Mouse (Mus musculus) cerebellum, postnatal 36 days (tissue): ENCODE results near the gene Tlr8.

ENCODE experiments used
- DNase-seq, 2 experiments: peaks; one replicate each; pipeline ENCODE4 v3.0.0; 2021 to 2022; ENCODE audit warnings: mixed read lengths in 2 of 2

The Tlr8 gene

GRCm38 (mm10) chrX:167201365-167201764, 62.8 kb downstream of the Tlr8 start:
- DNase-seq = no peak

GRCm38 (mm10) chrX:167195228-167195649, 68.9 kb downstream of the Tlr8 start:
- DNase-seq = no peak
